Mouse (Mus musculus) erythroblast, embryonic 14.5 days (primary cell): ENCODE measurements around the gene Gabarap. TPM values are rescaled to one million over a fixed set of nuclear protein-coding genes. Genes with fewer than 3 reads are reported as not detected.

ENCODE experiments used
- H3K27me3 ChIP-seq: 2 replicates; pipeline ENCODE4 v1.6.1; 2012; ENCODE audit warnings: inconsistent platforms; ENCODE audit not compliant: control insufficient read depth
- H3K36me3 ChIP-seq: 2 replicates; pipeline ENCODE4 v1.6.1; 2012; ENCODE audit warnings: mild to moderate bottlenecking, inconsistent platforms; ENCODE audit not compliant: control insufficient read depth
- H3K4me1 ChIP-seq: 2 replicates; pipeline ENCODE4 v1.6.1; 2012; ENCODE audit warnings: inconsistent platforms; ENCODE audit not compliant: control insufficient read depth
- H3K4me3 ChIP-seq: replicated peaks from 2 replicates; pipeline ENCODE3; 2012; ENCODE audit warnings: moderate library complexity, mild to moderate bottlenecking, inconsistent platforms
- H3K9me3 ChIP-seq: 2 replicates; pipeline ENCODE4 v1.6.1; 2012; ENCODE audit warnings: low read length, inconsistent platforms, mixed read lengths; ENCODE audit not compliant: control insufficient read depth
- GATA1 ChIP-seq: IDR thresholded peaks from 2 replicates; pipeline ENCODE4 v1.6.1; 2012; ENCODE audit warnings: low read length, inconsistent platforms, mixed read lengths
- TAL1 ChIP-seq: IDR thresholded peaks from 3 replicates; pipeline ENCODE4 v1.6.1; 2012; ENCODE audit warnings: low read length, inconsistent platforms, mixed read lengths
- polyA plus RNA-seq: library from polyadenylated mRNA; stranded (reverse); fragments of >175 nt; gene quantifications from 2 replicates; pipeline ENCODE4 v1.2.3, GENCODE M21; 2012

Gene Gabarap
- polyA plus RNA-seq, 1 experiment, result 50.2 TPM

DNA sequence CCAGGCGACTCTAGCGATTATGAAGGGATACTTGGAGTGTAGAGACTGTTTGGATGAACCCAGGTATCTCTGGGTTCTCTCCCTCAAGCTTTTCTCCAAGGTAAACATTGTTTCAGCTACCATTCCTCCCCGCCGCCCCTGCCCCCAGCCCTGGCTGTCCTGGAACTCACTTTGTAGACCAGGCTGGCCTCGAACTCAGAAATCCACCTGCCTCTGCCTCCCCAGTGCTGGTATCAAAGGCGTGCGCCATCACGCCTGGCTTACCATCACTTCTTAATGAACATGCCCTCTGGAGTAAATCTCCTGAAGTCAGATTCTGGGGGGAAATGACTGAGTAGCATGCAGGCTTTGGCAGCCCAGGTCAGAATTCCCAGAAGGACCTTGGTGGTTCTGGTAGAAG, 8.7 kb upstream of the Gabarap start, which contains the start of gene Elp5:
TSS of gene Elp5 (minus strand) at position 293 of the 400 bp plus-strand sequence.
- TF ChIP-seq TAL1, result no peak
- TF ChIP-seq GATA1, result no peak
- H3K4me3 ChIP-seq, result peak within 1 kb of the TSS; percentile 94
- peaks cover 54% of the 10 kb centered on the region for H3K4me1 ChIP-seq
- no peaks in the 10 kb centered on the region for H3K27me3 ChIP-seq
- no peaks in the 10 kb centered on the region for H3K9me3 ChIP-seq
- H3K36me3 ChIP-seq, result peaks cover 60% of the 10 kb centered on the region

GRCm38 (mm10) chr11:69982877-69983276, 8.1 kb upstream of the Gabarap start:
- peaks cover 62% of the 10 kb centered on the region for H3K36me3 ChIP-seq
- TF ChIP-seq GATA1, result no peak
- TF ChIP-seq TAL1, result no peak
- H3K9me3 ChIP-seq, result no peaks in the 10 kb centered on the region
- no peaks in the 10 kb centered on the region for H3K27me3 ChIP-seq
- peaks cover 54% of the 10 kb centered on the region for H3K4me1 ChIP-seq
- H3K4me3 ChIP-seq, result peak overlapping the region; percentile 21

GRCm38 (mm10) chr11:69983377-69983776, 7.6 kb upstream of the Gabarap start:
- TF ChIP-seq GATA1 (no peak), TAL1 (no peak)
- Histone ChIP-seq H3K36me3 (peaks cover 62% of the 10 kb centered on the region), H3K4me1 (peaks cover 54% of the 10 kb centered on the region), H3K4me3 (peak overlapping the region; percentile 21), H3K27me3 (no peaks in the 10 kb centered on the region), H3K9me3 (no peaks in the 10 kb centered on the region)

DNA sequence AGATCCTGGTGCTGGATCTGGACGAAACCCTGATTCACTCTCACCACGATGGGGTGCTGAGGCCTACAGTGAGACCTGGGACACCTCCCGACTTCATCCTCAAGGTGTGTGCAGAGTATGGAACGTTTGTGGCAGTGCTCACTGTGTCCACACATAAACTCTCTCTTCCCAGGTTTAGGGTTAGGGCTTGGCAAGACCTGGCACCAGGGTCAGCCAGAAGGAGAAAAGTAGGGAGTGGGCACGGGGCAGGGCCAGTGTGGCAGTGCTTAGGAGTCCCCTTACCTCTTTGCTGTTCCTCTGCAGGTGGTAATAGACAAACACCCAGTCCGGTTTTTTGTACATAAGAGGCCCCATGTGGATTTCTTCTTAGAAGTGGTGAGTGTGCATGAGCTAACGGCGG, 6.5 kb upstream of the Gabarap start:
- H3K4me1 ChIP-seq, result peaks cover 45% of the 10 kb centered on the region
- TF ChIP-seq GATA1, result no peak
- no peak for TF ChIP-seq TAL1
- no peak overlapping the region for H3K4me3 ChIP-seq
- H3K36me3 ChIP-seq, result peaks cover 68% of the 10 kb centered on the region
- no peaks in the 10 kb centered on the region for H3K27me3 ChIP-seq
- no peaks in the 10 kb centered on the region for H3K9me3 ChIP-seq

- H3K36me3 ChIP-seq, result peaks cover 77% of the 10 kb centered on the region
- no peak overlapping the region for H3K4me3 ChIP-seq
- H3K4me1 ChIP-seq, result peaks cover 40% of the 10 kb centered on the region
- H3K9me3 ChIP-seq, result no peaks in the 10 kb centered on the region
- TF ChIP-seq TAL1 (no peak), GATA1 (no peak)
- no peaks in the 10 kb centered on the region for H3K27me3 ChIP-seq
Observed at GRCm38 (mm10) chr11:69989949-69990348, 994 bp upstream of the Gabarap start.

DNA sequence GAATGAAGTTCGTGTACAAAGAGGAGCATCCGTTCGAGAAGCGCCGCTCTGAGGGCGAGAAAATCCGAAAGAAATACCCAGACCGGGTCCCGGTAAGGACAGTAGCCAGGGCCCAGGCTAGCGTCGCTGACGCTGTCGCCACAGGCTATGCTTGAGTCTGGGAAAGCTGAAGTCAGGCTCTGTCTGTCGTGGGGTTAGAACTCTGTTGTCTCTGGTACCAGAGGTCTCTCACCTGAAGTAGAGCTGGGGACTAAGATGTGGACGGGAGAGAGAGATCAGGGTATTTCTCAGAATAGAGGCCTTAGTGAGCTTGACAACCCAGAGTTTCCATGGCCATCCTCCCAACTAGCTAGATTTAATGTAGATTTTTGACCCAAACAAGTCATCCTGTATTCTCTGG, 768 bp downstream of the Gabarap start:
- no peaks in the 10 kb centered on the region for H3K9me3 ChIP-seq
- TF ChIP-seq TAL1 (no peak), GATA1 (no peak)
- H3K27me3 ChIP-seq, result no peaks in the 10 kb centered on the region
- peaks cover 42% of the 10 kb centered on the region for H3K4me1 ChIP-seq
- H3K36me3 ChIP-seq, result peaks cover 64% of the 10 kb centered on the region
- H3K4me3 ChIP-seq, result peak overlapping the region; percentile 86

- no peaks in the 10 kb centered on the region for H3K27me3 ChIP-seq
- peaks cover 48% of the 10 kb centered on the region for H3K4me1 ChIP-seq
- H3K9me3 ChIP-seq, result no peaks in the 10 kb centered on the region
- H3K4me3 ChIP-seq, result peak overlapping the region; percentile 86
- peaks cover 58% of the 10 kb centered on the region for H3K36me3 ChIP-seq
- no peak for TF ChIP-seq GATA1
Observed at GRCm38 (mm10) chr11:69992396-69992795, 1.5 kb downstream of the Gabarap start.

GRCm38 (mm10) chr11:69992932-69993331, 2.0 kb downstream of the Gabarap start:
- no peak for TF ChIP-seq TAL1
- Histone ChIP-seq H3K9me3 (no peaks in the 10 kb centered on the region), H3K27me3 (no peaks in the 10 kb centered on the region), H3K4me3 (peak overlapping the region; percentile 86), H3K4me1 (peaks cover 54% of the 10 kb centered on the region), H3K36me3 (peaks cover 57% of the 10 kb centered on the region)

DNA sequence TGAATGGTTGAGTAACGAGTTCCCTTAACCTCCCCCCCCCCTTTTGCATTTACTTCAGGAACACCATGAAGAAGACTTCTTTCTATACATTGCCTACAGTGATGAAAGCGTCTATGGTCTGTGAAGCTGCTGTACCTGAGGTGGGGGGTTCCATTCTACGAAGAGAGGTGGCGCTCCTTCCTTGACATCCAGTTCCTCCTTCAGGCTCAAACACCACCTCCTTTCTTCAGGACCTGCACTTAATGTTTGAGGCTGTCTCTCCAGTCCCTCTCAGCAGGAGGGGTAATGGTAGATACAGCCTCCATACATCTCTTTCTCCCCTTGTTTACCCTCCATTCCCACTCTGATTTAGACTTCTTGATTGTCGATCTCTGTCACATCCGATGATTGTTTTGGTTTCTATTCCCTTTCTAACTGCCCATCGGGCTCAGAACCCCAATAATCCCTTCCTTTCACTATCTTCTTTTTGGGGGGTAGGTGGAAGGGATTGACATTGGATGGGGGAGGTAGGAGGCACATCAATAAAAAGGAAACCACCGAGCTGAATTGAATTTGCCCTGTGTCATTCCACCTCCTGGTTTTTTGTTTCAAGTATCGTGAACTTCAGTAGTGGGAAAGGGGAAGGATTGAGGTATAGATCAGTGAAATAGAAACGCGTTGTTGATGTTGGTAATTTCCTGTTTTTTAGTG, 3.6 kb downstream of the Gabarap start:
- no peaks in the 10 kb centered on the region for H3K27me3 ChIP-seq
- peaks cover 69% of the 10 kb centered on the region for H3K4me1 ChIP-seq
- TF ChIP-seq GATA1, result no peak
- no peak for TF ChIP-seq TAL1
- H3K9me3 ChIP-seq, result no peaks in the 10 kb centered on the region
- peaks cover 57% of the 10 kb centered on the region for H3K36me3 ChIP-seq
- peak overlapping the region; percentile 85 for H3K4me3 ChIP-seq
